Mouse (Mus musculus): ENCODE results near the gene Atp5b.

Atp5b gene

GRCm38 (mm10) chr10:128097587-128097971, 14.5 kb downstream of the Atp5b start:
- DNase-seq: peak; percentile 61

GRCm38 (mm10) chr10:128110103-128110761, 27.2 kb downstream of the Atp5b start:
- DNase-seq: no peak

- DNase-seq: no peak
These were observed 28.2 kb downstream of the Atp5b start for GRCm38 (mm10) chr10:128111227-128111626.

DNA sequence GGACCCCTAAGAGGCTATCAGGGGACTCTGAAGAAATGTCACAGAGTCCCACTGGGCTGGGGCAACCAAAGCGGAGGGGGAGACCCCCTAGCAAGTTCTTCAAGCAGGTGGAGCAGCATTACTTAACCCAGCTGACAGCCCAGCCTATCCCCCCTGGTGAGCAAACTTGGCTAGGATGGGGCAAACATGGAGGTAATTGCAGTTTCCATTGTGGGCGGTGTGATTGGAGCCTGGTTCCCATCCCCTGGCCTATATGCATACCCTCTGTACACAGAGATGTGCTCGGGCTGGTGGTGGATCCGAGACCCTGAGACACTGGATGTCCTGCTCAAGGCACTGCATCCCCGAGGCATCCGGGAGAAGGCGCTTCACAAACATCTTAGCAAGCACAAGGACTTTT, 40.8 kb downstream of the Atp5b start:
- DNase-seq: no peak

DNA sequence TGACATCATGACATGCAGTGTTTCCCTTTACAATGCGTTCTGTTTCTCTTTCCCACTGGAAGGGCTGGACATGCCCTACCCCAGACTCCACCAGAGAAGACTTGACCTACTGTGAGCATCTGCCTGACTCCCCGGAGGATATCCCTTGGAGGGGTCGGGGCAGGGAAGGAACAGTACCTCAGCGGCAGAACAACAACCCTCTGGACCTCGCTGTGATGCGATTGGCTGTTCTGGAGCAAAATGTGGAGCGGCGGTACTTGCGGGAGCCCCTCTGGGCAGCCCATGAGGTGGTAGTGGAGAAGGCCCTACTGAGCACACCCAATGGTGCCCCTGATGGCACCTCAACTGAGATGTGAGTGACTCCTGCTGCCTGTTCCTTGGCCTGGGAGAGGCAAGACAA, 41.8 kb downstream of the Atp5b start:
- DNase-seq: no peak

GRCm38 (mm10) chr10:128125951-128126350, 42.9 kb downstream of the Atp5b start:
- no peak for DNase-seq

GRCm38 (mm10) chr10:128127497-128127896, 44.4 kb downstream of the Atp5b start:
- DNase-seq: no peak

- no peak for DNase-seq
These were observed 45.1 kb downstream of the Atp5b start for GRCm38 (mm10) chr10:128128143-128128542.

GRCm38 (mm10) chr10:128131297-128131696, 48.2 kb downstream of the Atp5b start:
- DNase-seq: no peak

DNA sequence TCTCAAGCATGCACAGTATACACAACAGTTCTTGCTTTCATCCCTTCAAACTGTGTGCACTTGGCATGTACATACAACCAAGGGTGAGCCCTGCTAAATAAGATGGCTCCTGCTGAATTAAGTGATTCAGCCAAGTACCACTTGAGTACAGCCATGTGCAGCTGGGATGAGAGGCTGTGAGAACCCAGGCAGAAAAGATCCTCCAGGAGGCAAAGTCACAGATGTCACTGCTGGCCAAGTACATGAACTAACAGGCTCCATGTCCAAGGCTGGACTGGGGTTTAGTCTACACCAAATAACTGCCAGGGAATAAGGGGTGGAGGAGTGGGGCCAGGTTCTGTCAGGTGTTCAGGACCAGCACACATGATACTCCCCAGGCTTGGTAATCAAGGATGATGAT, 48.7 kb downstream of the Atp5b start:
- DNase-seq: no peak

DNA sequence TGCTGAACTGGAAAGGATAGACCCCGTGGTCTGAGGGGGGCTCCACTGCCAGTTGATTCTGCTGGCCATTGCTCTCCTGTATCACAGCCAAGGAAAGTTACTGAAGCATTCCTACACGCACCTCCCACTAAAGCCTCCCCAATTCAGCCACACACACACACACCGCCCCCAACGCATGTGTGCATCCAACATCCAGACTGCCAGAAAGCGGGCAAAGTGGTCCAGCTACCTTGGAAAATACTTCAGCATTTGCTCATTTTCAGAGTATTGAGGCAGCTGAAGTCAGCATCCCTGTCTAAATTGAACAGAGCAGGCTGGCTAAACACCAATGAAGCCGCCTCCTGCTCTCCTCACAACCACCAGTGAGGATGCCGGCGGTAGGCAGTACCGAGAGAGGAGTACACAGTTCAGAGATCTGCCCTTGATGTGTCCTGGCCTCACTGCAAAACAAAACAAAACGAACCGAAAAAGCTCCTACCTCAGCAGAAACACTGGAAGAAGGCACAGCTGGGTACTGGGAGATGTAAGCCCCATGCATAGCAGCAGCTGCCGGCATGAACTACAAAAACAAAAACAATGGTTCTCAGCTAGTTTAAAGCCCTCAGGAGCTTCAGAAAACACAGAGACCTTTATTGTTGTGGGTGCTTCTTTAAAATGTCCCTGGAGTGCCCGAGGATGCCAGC, 50.7 kb downstream of the Atp5b start:
- peak; percentile 79 for DNase-seq

- DNase-seq: peak; percentile 43
These were observed 52.3 kb downstream of the Atp5b start for GRCm38 (mm10) chr10:128135374-128135773.

Data from right cerebral cortex, adult 18-20 months (tissue).